Mouse (Mus musculus): ENCODE data around the gene Olfr434. TPM values are rescaled to one million over a fixed set of nuclear protein-coding genes. Genes with fewer than 3 reads are reported as not detected.

Gene Olfr434
- total RNA-seq, 2 experiments from 2014 or later = not detected

Other genes starting within 250 kb of the Olfr434 start
- not detected for gene Olfr441, start 106.7 kb upstream of the Olfr434 start, total RNA-seq (2021)
- gene Olfr237-ps1, start 66.5 kb upstream of the Olfr434 start, total RNA-seq (2021) = not detected
- not detected for gene Olfr437, start 49.7 kb upstream of the Olfr434 start, total RNA-seq (2021)
- gene Olfr13, start 40.9 kb upstream of the Olfr434 start, total RNA-seq (2021) = not detected
- not detected for gene Olfr435, start 15.9 kb upstream of the Olfr434 start, total RNA-seq (2021)
- gene Olfr47, start 18.5 kb downstream of the Olfr434 start, total RNA-seq (2021) = not detected
- gene Arhgef5, start 52.6 kb downstream of the Olfr434 start, total RNA-seq (2021) = 10 to 100 TPM; 17.1 to 22.2 TPM
- gene Nobox, start 96.5 kb downstream of the Olfr434 start, total RNA-seq (2021) = under 1 TPM in 1 of 2 experiments, not detected in 1; 0.34 TPM